Mouse (Mus musculus) heart, adult 2 months (tissue): Measurements from ENCODE around the gene Ifitm1. TPM values are rescaled to one million over a fixed set of nuclear protein-coding genes. Genes with fewer than 3 reads are reported as not detected.

Experiments
- DNase-seq, 2 experiments: peaks; one replicate each; pipeline ENCODE4 v3.0.0; 2021
- H3K27ac ChIP-seq: fragments of 200-600 bp; 2 replicates; pipeline ENCODE4 v1.8.1; 2022
- H3K27me3 ChIP-seq: fragments of 200-500 bp; 2 replicates; pipeline ENCODE4 v1.6.1; 2012; ENCODE audit warnings: mild to moderate bottlenecking, low read length, inconsistent platforms, mixed read lengths; ENCODE audit not compliant: control insufficient read depth, insufficient read depth
- H3K36me3 ChIP-seq: fragments of 200-500 bp; 2 replicates; pipeline ENCODE4 v1.6.1; 2012; ENCODE audit warnings: low read length, inconsistent platforms; ENCODE audit not compliant: control insufficient read depth, insufficient read depth
- H3K4me1 ChIP-seq: fragments of 200-500 bp; 2 replicates; pipeline ENCODE4 v1.6.1; 2011; ENCODE audit warnings: low read length; ENCODE audit not compliant: control insufficient read depth, insufficient read depth
- H3K4me3 ChIP-seq: fragments of 200-600 bp; 2 replicates; pipeline ENCODE4 v1.8.1; 2022
- H3K79me2 ChIP-seq: fragments of 200-500 bp; replicated peaks from 2 replicates; pipeline ENCODE4 v1.6.1; 2012; ENCODE audit warnings: mild to moderate bottlenecking, inconsistent platforms, low read length, moderate library complexity, mixed read lengths; ENCODE audit not compliant: control insufficient read depth, insufficient read depth
- H3K9ac ChIP-seq: fragments of 200-500 bp; 2 replicates; pipeline ENCODE4 v1.6.1; 2012; ENCODE audit warnings: low read depth, mild to moderate bottlenecking, control low read depth, inconsistent platforms, low read length, mixed read lengths
- CTCF ChIP-seq: fragments of 200-600 bp; IDR thresholded peaks from 2 replicates; pipeline ENCODE4 v1.8.1; 2022; ENCODE audit warnings: antibody characterized with exemption, mild to moderate bottlenecking, moderate library complexity
- EP300 ChIP-seq: fragments of 200-500 bp; IDR thresholded peaks from 2 replicates; pipeline ENCODE4 v1.6.1; 2011; ENCODE audit warnings: low read depth, low read length, control low read depth; ENCODE audit not compliant: insufficient read depth
- POLR2A ChIP-seq: fragments of 200-500 bp; IDR thresholded peaks from 2 replicates; pipeline ENCODE4 v1.6.1; 2011; ENCODE audit warnings: mild to moderate bottlenecking, low read depth, low read length, control low read depth; ENCODE audit not compliant: insufficient read depth
- WGBS: fragments of 180-500 bp; shearing (Covaris S2); methylation state at CpG from one replicate; pipeline ENCODE4 v1.1.7; 2018; 5-methylcytosine and 5-hydroxymethylcytosine counted together
- intact Hi-C: fragments of 180-260 bp; cut with DNase I; formaldehyde crosslinking; loops from one replicate; pipeline ENCODE4 v1.15.1; 2025
- polyA plus RNA-seq: library from polyadenylated mRNA; depleted of rRNA; stranded (reverse); fragments of >200 nt; gene quantifications from 2 replicates; pipeline ENCODE4 v1.2.3, GENCODE M21; 2012
- total RNA-seq, 2 experiments: library from RNA; stranded (reverse); gene quantifications; 2 replicates each; pipeline ENCODE4 v1.2.3; 2021

Gene Ifitm1
- total and polyA plus RNA-seq, 3 experiments, result 6.1 to 52.2 (median 7.7) TPM

- H3K4me1 ChIP-seq, result no peaks in the 10 kb centered on the region
- intact Hi-C loops, result no loop called here
- 70% methylated on average over 11 of the region's 11 CpGs for whole genome bisulfite sequencing
- no peak overlapping the region for H3K27ac ChIP-seq
- no peak overlapping the region for H3K9ac ChIP-seq
- no peak overlapping the region for H3K4me3 ChIP-seq
- H3K79me2 ChIP-seq, result no peaks in the 10 kb centered on the region
- TF ChIP-seq EP300, result no peak
- no peak for TF ChIP-seq CTCF
- TF ChIP-seq POLR2A, result no peak
- peaks cover 1% of the 10 kb centered on the region; the same call in 1 of the 2 replicates for H3K27me3 ChIP-seq
- H3K36me3 ChIP-seq, result no peaks in the 10 kb centered on the region
- no peak for DNase-seq
Observed at GRCm38 (mm10) chr7:140998853-140999700, 32.1 kb downstream of the Ifitm1 start.

GRCm38 (mm10) chr7:141000881-141001708 lies 34.1 kb downstream of the Ifitm1 start:
- H3K4me1 ChIP-seq, result no peaks in the 10 kb centered on the region
- WGBS, result 72% methylated on average over 15 of the region's 15 CpGs
- H3K27me3 ChIP-seq, result peaks cover 1% of the 10 kb centered on the region; the same call in 1 of the 2 replicates
- H3K36me3 ChIP-seq, result no peaks in the 10 kb centered on the region
- no peak for DNase-seq
- intact Hi-C loops, result no loop called here
- no peak overlapping the region for H3K9ac ChIP-seq
- H3K4me3 ChIP-seq, result no peak overlapping the region
- TF ChIP-seq POLR2A (no peak), EP300 (no peak), CTCF (no peak)
- H3K27ac ChIP-seq, result no peak overlapping the region
- H3K79me2 ChIP-seq, result no peaks in the 10 kb centered on the region

GRCm38 (mm10) chr7:141003248-141004010 lies 36.4 kb downstream of the Ifitm1 start:
- Histone ChIP-seq H3K9ac (no peak overlapping the region), H3K4me1 (no peaks in the 10 kb centered on the region), H3K27me3 (no peaks in the 10 kb centered on the region), H3K27ac (no peak overlapping the region), H3K79me2 (no peaks in the 10 kb centered on the region), H3K36me3 (no peaks in the 10 kb centered on the region), H3K4me3 (no peak overlapping the region)
- intact Hi-C loops, result no loop called here
- no peak for TF ChIP-seq POLR2A
- TF ChIP-seq CTCF, result no peak
- no peak for TF ChIP-seq EP300
- no peak for DNase-seq
- WGBS, result 66% methylated on average over 5 of the region's 5 CpGs

- H3K27me3 ChIP-seq, result no peaks in the 10 kb centered on the region
- intact Hi-C loops, result loop anchor here (5.0 kb wide), 2 partner anchors 34 to 166 kb away; partner anchors contain the start of gene Rnh1
- TF ChIP-seq CTCF (no peak), POLR2A (no peak), EP300 (no peak)
- H3K79me2 ChIP-seq, result no peaks in the 10 kb centered on the region
- WGBS, result 84% methylated on average over 6 of the region's 6 CpGs
- no peak overlapping the region for H3K4me3 ChIP-seq
- no peak for DNase-seq
- no peak overlapping the region for H3K27ac ChIP-seq
- H3K4me1 ChIP-seq, result peaks cover 9% of the 10 kb centered on the region
- no peak overlapping the region for H3K9ac ChIP-seq
- no peaks in the 10 kb centered on the region for H3K36me3 ChIP-seq
Observed at GRCm38 (mm10) chr7:141006446-141006845, 39.4 kb downstream of the Ifitm1 start.

GRCm38 (mm10) chr7:141006914-141007313 lies 39.9 kb downstream of the Ifitm1 start:
- peak in 1 of 2 experiments; percentile 30 for DNase-seq
- no peak overlapping the region for H3K27ac ChIP-seq
- intact Hi-C loops, result loop anchor here (5.0 kb wide), 2 partner anchors 35 to 165 kb away; partner anchors contain the start of gene Rnh1
- no peak overlapping the region for H3K9ac ChIP-seq
- peaks cover 10% of the 10 kb centered on the region for H3K4me1 ChIP-seq
- H3K36me3 ChIP-seq, result no peaks in the 10 kb centered on the region
- no peaks in the 10 kb centered on the region for H3K27me3 ChIP-seq
- no peaks in the 10 kb centered on the region for H3K79me2 ChIP-seq
- 58% methylated on average over 5 of the region's 5 CpGs for WGBS
- TF ChIP-seq POLR2A (no peak), CTCF (no peak), EP300 (no peak)
- H3K4me3 ChIP-seq, result no peak overlapping the region
